Mouse (Mus musculus) CD4-positive helper T cell, adult 2 months (primary cell): ENCODE results near the gene Napsa.

Experiments used
- DNase-seq: peaks from one replicate; pipeline ENCODE4 v3.0.0-alpha.2; 2012; ENCODE audit warnings: low read depth, missing footprints, low spot score

Napsa gene

GRCm38 (mm10) chr7:44596051-44596450 is 23.9 kb downstream of the Napsa start:
- DNase-seq, result no peak

GRCm38 (mm10) chr7:44596996-44597538 is 24.9 kb downstream of the Napsa start:
- no peak for DNase-seq

- DNase-seq, result no peak
Measured at GRCm38 (mm10) chr7:44597666-44598065, 25.5 kb downstream of the Napsa start.

- no peak for DNase-seq
Measured at GRCm38 (mm10) chr7:44598336-44598735, 26.2 kb downstream of the Napsa start.

- DNase-seq, result no peak
Measured at GRCm38 (mm10) chr7:44600691-44601262, 28.6 kb downstream of the Napsa start.

GRCm38 (mm10) chr7:44601646-44602045 is 29.5 kb downstream of the Napsa start:
- DNase-seq, result no peak

- no peak for DNase-seq
Measured at GRCm38 (mm10) chr7:44602443-44602842, 30.3 kb downstream of the Napsa start.

- no peak for DNase-seq
Measured at GRCm38 (mm10) chr7:44603186-44603855, 31.1 kb downstream of the Napsa start.

GRCm38 (mm10) chr7:44604139-44604606 is 32.0 kb downstream of the Napsa start:
- DNase-seq, result no peak

- no peak for DNase-seq
Measured at GRCm38 (mm10) chr7:44604619-44605018, 32.4 kb downstream of the Napsa start.

- no peak for DNase-seq
Measured at GRCm38 (mm10) chr7:44605436-44605835, 33.3 kb downstream of the Napsa start.

GRCm38 (mm10) chr7:44606171-44606901 is 34.2 kb downstream of the Napsa start:
- DNase-seq, result no peak

- no peak for DNase-seq
Measured at GRCm38 (mm10) chr7:44612192-44612591, 40.0 kb downstream of the Napsa start.

- DNase-seq, result no peak
Measured at GRCm38 (mm10) chr7:44614041-44614688, 42.0 kb downstream of the Napsa start.

GRCm38 (mm10) chr7:44615309-44615708 is 43.1 kb downstream of the Napsa start:
- no peak for DNase-seq

GRCm38 (mm10) chr7:44615987-44616386 is 43.8 kb downstream of the Napsa start:
- no peak for DNase-seq

GRCm38 (mm10) chr7:44617059-44617458 is 44.9 kb downstream of the Napsa start:
- DNase-seq, result no peak

- DNase-seq, result no peak
Measured at GRCm38 (mm10) chr7:44623714-44624542, 51.7 kb downstream of the Napsa start.

GRCm38 (mm10) chr7:44624543-44624826 is 52.3 kb downstream of the Napsa start:
- DNase-seq, result no peak

- no peak for DNase-seq
Measured at GRCm38 (mm10) chr7:44624828-44625227, 52.6 kb downstream of the Napsa start.
